Mouse (Mus musculus) forebrain, embryonic 16.5 days (tissue): ENCODE measurements around the gene Alg3. TPM values are rescaled to one million over a fixed set of nuclear protein-coding genes. Genes with fewer than 3 reads are reported as not detected.

Experiments
- ATAC-seq: fragments of 200-750 bp; cut with Nextera tagmentation; 2 replicates; pipeline ENCODE4 v1.8.0; 2017; ENCODE audit warnings: mild to moderate bottlenecking, moderate library complexity
- H3K27ac ChIP-seq: fragments of 300-500 bp; sonication (generic); 2 replicates; pipeline ENCODE4 v1.5.1; 2014; ENCODE audit warnings: low read length, control low read depth
- H3K27me3 ChIP-seq: fragments of 300-500 bp; sonication (generic); replicated peaks from 2 replicates; pipeline ENCODE4 v1.6.1; 2014; ENCODE audit warnings: low read length; ENCODE audit not compliant: control insufficient read depth, insufficient read depth
- H3K36me3 ChIP-seq: fragments of 300-500 bp; sonication (generic); 2 replicates; pipeline ENCODE4 v1.6.1; 2014; ENCODE audit not compliant: control insufficient read depth, insufficient read depth
- H3K4me1 ChIP-seq: fragments of 300-500 bp; sonication (generic); replicated peaks from 2 replicates; pipeline ENCODE4 v1.6.1; 2014; ENCODE audit warnings: low read length; ENCODE audit not compliant: control insufficient read depth, insufficient read depth
- H3K4me2 ChIP-seq: fragments of 300-500 bp; sonication (generic); 2 replicates; pipeline ENCODE4 v1.6.1; 2014; ENCODE audit warnings: mild to moderate bottlenecking, low read length, control low read depth
- H3K4me3 ChIP-seq: fragments of 300-500 bp; sonication (generic); replicated peaks from 2 replicates; pipeline ENCODE4 v1.5.1; 2014; ENCODE audit warnings: mild to moderate bottlenecking, low read length, control low read depth
- H3K9ac ChIP-seq: fragments of 300-500 bp; sonication (generic); replicated peaks from 2 replicates; pipeline ENCODE4 v1.6.1; 2014; ENCODE audit warnings: low read depth, low read length, control low read depth
- H3K9me3 ChIP-seq: fragments of 300-500 bp; sonication (generic); 2 replicates; pipeline ENCODE4 v1.6.1; 2016; ENCODE audit warnings: low read length; ENCODE audit not compliant: control insufficient read depth
- WGBS: fragments of 180-500 bp; shearing (Covaris S2); extraction: QIAGEN DNeasy Blood & Tissue Kit; methylation state at CpG from one replicate; pipeline ENCODE4 v1.1.7; 2014; 5-methylcytosine and 5-hydroxymethylcytosine counted together
- polyA plus RNA-seq: library from polyadenylated mRNA; unstranded; fragments of >200 nt; fragmentation: Nextera tagmentation; extraction: Ambion mirVana; gene quantifications from 2 replicates; pipeline ENCODE4 v1.2.1, GENCODE M21; 2015

Alg3 gene
- polyA plus RNA-seq, 1 experiment from 2014 or later = 34.0 TPM

DNA sequence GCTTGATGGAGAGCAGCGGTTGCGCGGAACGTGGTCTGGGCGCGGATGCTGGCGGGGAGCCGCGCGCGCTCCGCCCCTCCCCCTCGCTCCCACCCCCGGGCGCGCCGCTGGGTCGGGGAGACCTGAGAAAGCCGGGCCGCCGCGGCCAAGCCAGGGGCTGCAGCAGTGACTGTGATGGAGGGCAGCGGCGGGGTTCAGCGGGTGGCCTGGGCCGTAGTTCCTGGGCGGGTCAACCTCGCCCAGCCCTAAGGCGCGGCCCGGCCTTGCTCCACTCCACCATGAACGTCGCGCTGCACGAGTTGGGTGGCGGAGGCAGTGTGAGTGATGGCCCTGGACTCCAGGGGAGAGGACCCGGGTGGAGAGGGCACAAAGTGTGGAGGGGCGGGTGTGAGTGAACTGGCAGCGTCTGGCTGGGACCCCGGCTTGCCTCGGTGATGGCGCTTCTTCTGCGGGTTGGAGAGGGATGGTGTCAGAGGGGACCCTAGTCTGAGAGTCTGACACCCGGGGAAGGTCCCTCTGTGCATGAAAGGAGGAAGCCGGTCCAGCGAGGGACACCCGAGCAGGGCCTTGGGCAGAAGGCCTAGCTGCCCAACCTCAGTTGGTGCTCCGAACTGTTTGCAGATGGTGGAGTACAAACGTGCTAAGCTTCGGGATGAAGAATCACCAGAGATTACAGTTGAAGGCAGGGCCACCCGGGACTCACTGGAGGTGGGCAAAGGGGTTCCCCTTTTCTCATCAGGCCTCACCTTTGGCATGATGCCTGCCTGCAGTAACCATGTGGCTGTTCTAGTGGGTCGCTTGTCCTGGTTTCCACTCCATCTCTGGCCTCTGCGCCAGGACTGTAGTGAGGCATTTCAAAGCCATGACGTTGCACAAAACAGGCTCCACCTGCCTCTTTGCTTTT lies 18.4 kb upstream of the Alg3 start, which contains the start of gene Ece2:
Ece2 (plus strand) TSS at position 98 of the 904 bp plus-strand sequence.
- 6% methylated on average over 48 of the region's 54 CpGs for WGBS
- peak within 1 kb of the TSS; percentile 90 for H3K4me2 ChIP-seq
- H3K36me3 ChIP-seq = no peaks in the 10 kb centered on the region
- peak; percentile 45 for ATAC-seq
- H3K4me1 ChIP-seq = peaks cover 23% of the 10 kb centered on the region
- H3K9ac ChIP-seq = peak within 1 kb of the TSS; percentile 72
- H3K27me3 ChIP-seq = no peaks in the 10 kb centered on the region
- peak within 1 kb of the TSS; percentile 65 for H3K4me3 ChIP-seq
- H3K9me3 ChIP-seq = no peaks in the 10 kb centered on the region
- peak within 1 kb of the TSS; percentile 65 for H3K27ac ChIP-seq

DNA sequence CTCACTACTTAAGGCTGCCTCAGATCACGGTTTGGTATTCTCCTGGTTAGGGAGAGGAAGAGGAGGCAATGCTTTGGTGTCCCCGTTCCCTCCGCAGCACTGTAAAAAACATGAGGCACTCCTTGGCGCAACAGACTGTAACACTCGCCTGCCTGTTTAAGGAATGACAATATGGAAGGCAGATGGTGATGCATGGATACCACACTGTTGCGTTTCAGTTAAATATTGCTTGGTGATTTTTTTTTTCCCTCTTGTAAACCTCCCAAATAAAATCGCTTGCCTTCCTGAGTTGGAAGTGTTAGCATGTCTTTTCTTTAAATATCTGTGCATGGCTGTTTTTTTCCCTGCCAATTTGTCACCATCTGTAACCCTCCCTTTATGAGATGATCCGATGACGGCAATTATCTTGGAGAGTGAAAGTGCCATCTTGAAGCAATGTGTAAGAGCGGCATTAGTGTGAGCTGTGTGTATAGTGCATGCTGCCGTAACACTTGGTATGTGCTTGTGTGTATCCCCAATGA lies 17.4 kb upstream of the Alg3 start:
- 33% methylated on average over 11 of the region's 11 CpGs for WGBS
- H3K4me2 ChIP-seq = peak overlapping the region; percentile 90
- H3K36me3 ChIP-seq = no peaks in the 10 kb centered on the region
- H3K4me3 ChIP-seq = no peak overlapping the region
- H3K4me1 ChIP-seq = peaks cover 23% of the 10 kb centered on the region
- peak overlapping the region; percentile 65 for H3K27ac ChIP-seq
- H3K27me3 ChIP-seq = no peaks in the 10 kb centered on the region
- no peak overlapping the region for H3K9ac ChIP-seq
- no peaks in the 10 kb centered on the region for H3K9me3 ChIP-seq
- peak; percentile 86 for ATAC-seq

DNA sequence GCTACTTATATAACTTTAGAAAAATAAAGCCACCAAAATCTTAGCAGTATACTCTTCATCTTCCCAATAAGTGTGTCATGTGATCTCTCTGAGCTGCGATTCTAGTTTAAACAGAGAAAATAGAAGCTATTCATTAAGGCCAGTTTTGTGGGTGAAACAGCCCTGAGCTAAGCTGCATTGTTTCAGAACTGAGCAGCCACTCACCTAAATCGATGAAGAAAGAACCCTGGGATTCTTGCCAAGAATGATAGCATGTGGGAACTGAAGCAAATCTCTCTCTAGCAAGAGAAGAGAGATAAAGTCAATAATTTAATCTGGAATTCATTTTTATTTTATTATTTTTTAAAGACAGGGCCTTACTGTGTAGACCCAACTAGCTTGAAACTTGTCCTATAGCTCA lies 11.7 kb upstream of the Alg3 start:
- Histone ChIP-seq H3K4me1 (peaks cover 16% of the 10 kb centered on the region), H3K27me3 (no peaks in the 10 kb centered on the region), H3K27ac (no peak overlapping the region; the same call in 1 of the 2 replicates), H3K4me2 (no peak overlapping the region), H3K9me3 (no peaks in the 10 kb centered on the region), H3K4me3 (no peak overlapping the region), H3K36me3 (no peaks in the 10 kb centered on the region), H3K9ac (no peak overlapping the region)
- ATAC-seq = no peak
- WGBS = 7% methylated on average over 2 of the region's 2 CpGs

DNA sequence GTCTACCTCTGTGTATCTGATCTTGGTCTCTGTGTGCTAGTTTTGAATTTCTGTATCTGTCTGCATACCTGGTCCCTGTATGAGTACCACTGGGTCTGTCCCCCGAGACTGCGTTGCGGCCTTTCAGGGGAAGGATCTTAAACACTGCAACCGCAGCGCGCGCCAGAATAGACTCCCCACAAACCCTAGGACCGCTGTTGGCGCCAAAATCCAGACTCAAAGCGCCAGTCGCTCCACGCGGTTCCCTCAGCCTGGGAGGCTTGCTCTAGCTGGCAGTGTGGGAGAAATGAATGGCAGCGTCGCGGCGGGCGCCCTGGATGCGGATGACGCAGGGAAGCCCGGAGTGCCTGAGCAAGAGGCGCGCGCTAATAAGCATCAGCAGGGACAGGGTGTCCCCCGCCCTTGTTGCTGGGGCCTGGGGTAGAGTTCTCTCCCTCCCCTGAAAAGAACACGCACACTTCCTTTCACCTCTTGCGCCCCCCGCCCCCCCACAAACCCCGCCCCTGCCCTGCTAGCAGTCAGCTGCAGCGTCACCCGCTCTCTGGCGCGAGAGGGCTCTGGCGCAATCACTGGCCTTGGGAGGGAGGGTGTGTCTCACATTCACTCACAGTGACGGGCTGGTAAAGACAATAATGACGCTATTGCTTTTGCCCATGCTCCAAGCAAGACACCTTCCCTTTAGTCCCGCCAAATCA lies 10.6 kb upstream of the Alg3 start:
- Histone ChIP-seq H3K4me1 (peaks cover 16% of the 10 kb centered on the region), H3K4me3 (peak overlapping the region; percentile 78), H3K9me3 (no peaks in the 10 kb centered on the region)

DNA sequence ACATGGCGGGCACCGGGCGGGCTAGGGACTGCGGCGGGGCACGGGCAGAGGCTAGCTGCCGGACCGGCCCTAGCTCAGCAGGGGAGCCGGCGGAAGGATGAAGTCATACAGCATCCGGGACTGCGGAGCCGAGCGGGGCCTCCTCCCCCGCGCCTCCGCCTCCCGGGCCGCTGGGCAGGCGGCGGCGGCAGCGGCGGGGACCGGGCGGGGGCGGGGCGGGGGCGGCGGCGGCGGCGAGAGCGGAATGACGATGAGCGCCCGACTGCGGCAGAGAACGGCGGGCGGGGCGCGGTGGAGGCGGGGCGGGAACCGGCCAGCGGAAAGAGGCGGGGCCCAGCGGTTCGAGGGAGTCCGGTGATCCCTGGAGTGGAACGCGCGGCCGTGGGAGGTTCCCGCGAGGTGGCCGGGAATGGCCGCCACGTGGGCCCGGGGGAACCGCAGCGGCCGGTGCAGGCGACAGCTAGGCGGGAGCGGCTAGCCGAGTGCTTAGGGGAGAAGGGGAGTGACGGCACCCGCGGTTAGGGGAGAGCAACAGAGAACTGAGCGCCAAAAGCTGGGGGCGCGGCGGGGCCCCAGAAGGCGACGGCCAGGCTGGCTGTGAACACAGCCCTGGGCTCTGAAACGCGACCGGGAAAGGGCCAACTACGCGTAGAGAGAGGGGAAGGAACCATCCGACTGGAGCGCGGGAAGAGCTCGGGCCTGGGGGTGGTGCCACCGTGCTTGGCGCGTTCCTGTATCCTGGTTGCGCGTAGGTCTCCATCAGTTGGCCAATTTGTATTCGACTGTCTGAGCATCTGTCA lies 9.9 kb upstream of the Alg3 start, which contains the start of gene Camk2n2:
Camk2n2 (minus strand) TSS at position 97 of the 800 bp plus-strand sequence.
- Histone ChIP-seq H3K27me3 (no peaks in the 10 kb centered on the region), H3K4me2 (peak within 1 kb of the TSS; percentile 92), H3K4me1 (peaks cover 16% of the 10 kb centered on the region), H3K36me3 (no peaks in the 10 kb centered on the region), H3K4me3 (peak within 1 kb of the TSS; percentile 78), H3K9me3 (no peaks in the 10 kb centered on the region), H3K27ac (peak within 1 kb of the TSS; percentile 92), H3K9ac (peak within 1 kb of the TSS; percentile 72)
- WGBS = under 1% methylated on average over 63 of the region's 92 CpGs
- peak; percentile 62 for ATAC-seq

More for the DNA sequence above, 10.6 kb upstream of the Alg3 start:
- Histone ChIP-seq H3K4me2 (peak overlapping the region; percentile 92), H3K27ac (peak overlapping the region; percentile 92), H3K27me3 (no peaks in the 10 kb centered on the region), H3K9ac (peak overlapping the region; percentile 72), H3K36me3 (no peaks in the 10 kb centered on the region)
- WGBS = under 1% methylated on average over 36 of the region's 37 CpGs
- peak; percentile 52 for ATAC-seq

DNA sequence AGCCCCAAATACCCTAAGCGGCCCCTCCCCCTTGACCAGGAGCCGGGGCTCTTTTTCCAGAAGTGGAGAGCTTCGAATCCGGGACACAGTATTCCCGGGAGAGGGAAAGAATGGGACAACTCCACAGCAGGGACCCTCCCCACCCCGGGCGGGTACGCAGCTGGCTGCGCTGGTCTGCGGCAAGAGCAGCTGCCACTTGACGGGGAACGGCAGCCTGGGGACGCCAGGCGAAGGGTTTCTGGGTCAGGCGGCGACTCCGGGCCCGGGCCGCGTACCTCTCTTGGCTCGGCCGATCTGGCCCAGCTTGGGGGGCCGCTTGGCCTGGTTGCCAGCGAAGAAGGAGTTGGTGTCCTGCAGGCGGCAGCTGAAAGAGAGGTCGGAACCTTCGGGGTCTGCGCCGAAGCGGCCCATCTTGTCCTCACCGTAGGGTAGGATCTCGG lies 9.2 kb upstream of the Alg3 start:
- Histone ChIP-seq H3K4me1 (peaks cover 16% of the 10 kb centered on the region), H3K36me3 (no peaks in the 10 kb centered on the region), H3K27ac (peak overlapping the region; percentile 92), H3K4me2 (peak overlapping the region; percentile 92), H3K9me3 (no peaks in the 10 kb centered on the region), H3K27me3 (no peaks in the 10 kb centered on the region), H3K9ac (peak overlapping the region; percentile 72), H3K4me3 (peak overlapping the region; percentile 78)
- WGBS = 0% methylated on average over 32 of the region's 32 CpGs
- ATAC-seq = peak; percentile 18

DNA sequence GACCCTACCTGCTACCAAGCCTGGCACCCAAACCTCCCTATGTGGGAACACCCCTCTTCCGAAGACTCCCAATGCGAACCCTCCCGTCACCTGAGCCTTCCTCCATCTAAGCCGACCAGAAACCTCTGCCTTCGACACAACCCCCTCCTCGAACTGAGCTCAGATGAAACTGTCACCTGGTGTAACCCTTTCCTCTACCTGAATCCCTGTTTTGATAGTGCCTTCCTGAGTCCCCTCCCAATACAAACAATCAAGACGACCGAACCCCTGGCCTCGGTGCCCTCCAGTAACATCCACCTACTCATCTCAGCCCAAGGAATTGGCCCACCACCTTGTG lies 8.8 kb upstream of the Alg3 start:
- Histone ChIP-seq H3K27ac (peak overlapping the region; percentile 92), H3K4me2 (peak overlapping the region; percentile 92), H3K36me3 (no peaks in the 10 kb centered on the region), H3K4me3 (peak overlapping the region; percentile 78), H3K9me3 (no peaks in the 10 kb centered on the region), H3K27me3 (no peaks in the 10 kb centered on the region), H3K9ac (peak overlapping the region; percentile 72), H3K4me1 (peaks cover 16% of the 10 kb centered on the region)
- peak; percentile 1; the same call in 1 of the 2 replicates for ATAC-seq
- WGBS = under 1% methylated on average over 9 of the region's 9 CpGs

DNA sequence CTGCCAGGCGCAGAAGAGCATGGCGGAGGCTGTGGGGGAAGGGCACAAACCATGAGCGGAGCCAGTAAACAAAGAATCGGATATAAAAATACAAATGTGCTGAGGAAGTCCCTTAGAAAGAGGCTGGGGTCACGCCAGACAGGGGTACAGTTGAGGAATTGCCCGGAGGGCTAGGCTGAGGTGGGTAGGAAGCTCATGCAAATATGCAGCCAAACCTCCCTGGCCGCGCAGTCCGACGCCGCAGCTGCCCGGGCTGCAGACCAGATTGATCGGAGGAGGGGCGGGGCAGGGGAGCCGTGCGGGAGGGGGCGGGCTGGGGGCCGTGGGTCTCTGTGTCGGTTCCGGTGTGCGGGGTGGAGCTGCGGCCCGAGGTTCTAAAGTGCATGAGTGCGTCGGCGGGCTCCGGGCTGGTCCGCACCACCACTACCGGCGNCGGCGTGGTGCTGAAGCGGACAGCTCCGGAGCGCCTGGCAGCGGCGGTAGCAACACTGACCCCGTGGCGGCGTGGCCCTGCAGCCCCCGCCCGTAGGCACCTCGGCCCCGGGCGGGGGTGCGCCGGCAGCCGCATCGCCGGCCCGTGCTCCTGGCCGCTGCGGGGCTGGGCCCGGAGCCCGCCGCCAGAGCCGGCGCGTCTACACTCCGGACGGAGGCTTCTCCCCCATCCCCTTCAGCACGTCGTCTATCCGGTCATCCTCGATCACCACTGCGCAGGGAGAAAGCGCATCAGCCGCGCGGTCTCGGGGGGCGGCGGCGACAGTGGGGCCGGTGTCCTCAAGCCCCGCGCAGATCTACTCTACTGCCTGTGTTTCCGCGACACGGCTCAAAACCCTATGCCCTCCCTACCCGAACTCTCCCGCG lies 8.2 kb upstream of the Alg3 start:
- H3K4me2 ChIP-seq = peak overlapping the region; percentile 92
- peaks cover 16% of the 10 kb centered on the region for H3K4me1 ChIP-seq
- no peaks in the 10 kb centered on the region for H3K9me3 ChIP-seq
- H3K27ac ChIP-seq = peak overlapping the region; percentile 92
- under 1% methylated on average over 79 of the region's 83 CpGs for whole genome bisulfite sequencing
- H3K27me3 ChIP-seq = no peaks in the 10 kb centered on the region
- peak overlapping the region; percentile 72 for H3K9ac ChIP-seq
- ATAC-seq = peak; percentile 6; the same call in 1 of the 2 replicates
- H3K36me3 ChIP-seq = no peaks in the 10 kb centered on the region
- peak overlapping the region; percentile 78 for H3K4me3 ChIP-seq
